Mouse (Mus musculus) C2C12 (cell line): Measurements from ENCODE around the gene Fgf14.

ENCODE experiments used
- CTCF ChIP-seq: IDR thresholded peaks from one replicate; pipeline ENCODE4 v1.5.1; 2011; ENCODE audit not compliant: control insufficient read depth, insufficient read depth, insufficient read length
- MYOG ChIP-seq: IDR thresholded peaks from one replicate; pipeline ENCODE4 v1.6.1; 2011; ENCODE audit not compliant: control insufficient read depth, insufficient read length; ENCODE audit errors: extremely low read depth
- USF1 ChIP-seq: IDR thresholded peaks from one replicate; pipeline ENCODE4 v1.6.1; 2011; ENCODE audit warnings: low read depth, mild to moderate bottlenecking, control low read depth, moderate library complexity

DNA sequence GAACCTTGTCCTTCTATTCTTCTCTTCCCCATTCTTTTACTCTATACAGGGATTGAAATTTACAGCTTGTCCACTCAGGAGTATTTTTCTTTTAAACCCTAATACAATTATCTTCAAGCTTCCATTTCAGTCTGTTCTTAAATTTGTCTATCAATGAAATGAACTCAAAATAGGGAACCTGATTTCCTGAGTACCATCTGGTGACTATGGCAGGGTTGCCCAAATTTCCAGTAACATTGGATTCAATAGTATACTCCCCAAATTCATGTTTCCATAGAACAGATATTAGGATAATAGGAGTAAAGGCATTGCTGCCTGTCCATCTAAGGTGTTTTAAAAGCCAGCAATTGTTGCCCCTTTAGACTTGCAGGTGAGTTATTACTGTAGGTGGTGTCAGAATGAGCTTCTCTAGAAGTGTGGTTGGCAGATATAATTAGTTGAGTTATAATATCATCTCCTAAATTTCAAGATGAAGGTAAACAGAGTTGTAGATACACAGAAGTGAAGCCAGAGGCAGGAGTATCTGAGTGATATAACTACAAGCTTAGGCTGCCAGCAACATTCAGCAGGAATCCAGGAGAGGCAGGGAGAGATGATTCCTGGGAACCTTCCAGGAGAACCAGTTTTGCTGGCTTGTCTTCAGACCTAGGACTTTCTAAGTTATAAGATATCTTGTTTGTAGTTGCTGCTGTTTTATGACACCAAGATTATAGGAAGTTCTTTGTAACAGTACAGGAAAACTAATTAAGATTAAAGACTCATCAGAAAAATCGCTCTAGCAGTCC, 648.8 kb downstream of the Fgf14 start:
- TF ChIP-seq USF1 (no peak), CTCF (no peak), MYOG (no peak)
